Mouse (Mus musculus) cerebellum, adult 9-10 months (tissue): ENCODE measurements at regions not wholly inside any gene's neighbourhood (a gene's known extent, or its start where the extent isn't known, plus 50 kb on each side); places are given as distances from the start of the nearest gene placed in this dataset.
"Not testable (repeated sequence)": the region's sequence is repeated elsewhere in the genome, so short reads cannot be mapped to it uniquely, and the experiment has no call there.

Experiments used
- DNase-seq: peaks from one replicate; pipeline ENCODE4 v3.0.0; 2022

DNA sequence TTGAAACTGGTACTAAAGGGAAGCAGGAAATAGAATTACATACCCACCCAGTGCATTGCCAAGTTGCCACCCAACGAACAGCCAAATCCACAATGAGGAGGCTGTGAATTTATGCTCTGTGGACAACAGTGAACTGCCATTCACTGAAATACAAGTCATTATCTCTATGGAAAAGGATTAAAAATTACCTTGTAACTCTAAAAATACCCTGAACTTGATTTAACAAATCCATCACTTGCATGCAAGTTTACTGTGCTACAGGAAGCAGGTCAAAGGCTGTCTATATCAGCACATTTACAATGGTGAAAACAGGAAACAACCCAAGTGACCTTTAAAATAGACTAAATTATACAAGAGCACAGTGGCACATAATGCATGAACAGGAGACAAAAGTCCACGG lies 202.2 kb upstream of the Sema6d start:
- no peak for DNase-seq

DNA sequence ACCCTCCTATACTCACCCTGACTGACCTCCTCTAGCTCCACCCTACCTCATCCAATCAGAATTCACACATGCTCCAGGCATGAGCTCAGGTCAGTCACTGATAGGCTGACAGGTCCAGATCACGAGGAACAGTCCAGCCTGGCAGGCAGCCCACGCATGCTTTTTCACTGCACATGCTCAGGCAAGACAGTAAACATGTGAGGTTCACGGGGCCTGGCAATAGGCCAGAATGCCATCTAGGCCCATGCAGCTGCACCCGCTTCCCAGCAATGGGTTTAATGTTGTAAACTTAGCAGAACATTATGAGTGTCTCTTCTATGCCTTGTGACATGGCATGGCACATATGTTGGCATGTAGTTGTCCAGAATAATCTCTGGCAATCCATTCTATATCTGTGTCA lies 177.8 kb upstream of the Sema6d start:
- not testable (repeated sequence) for DNase-seq

DNA sequence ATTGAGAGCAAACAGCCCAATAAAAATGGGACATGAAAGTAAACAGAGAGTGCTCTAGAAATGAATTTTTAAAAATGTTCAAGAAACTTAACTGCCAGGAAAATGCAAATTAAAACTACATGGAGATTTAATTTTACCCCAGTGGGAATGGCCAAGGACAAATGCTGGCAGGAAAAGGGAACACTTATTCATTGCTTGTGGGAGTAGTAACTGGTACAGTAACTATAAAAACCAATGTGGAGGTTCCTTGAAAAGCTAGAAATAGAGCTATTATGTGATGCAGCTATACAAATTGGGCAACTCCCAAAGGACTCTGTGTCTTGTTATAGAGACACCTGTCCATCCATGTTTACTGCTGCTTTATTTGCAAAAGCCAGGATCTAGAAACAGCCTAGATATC lies 175.7 kb upstream of the Sema6d start:
- no peak for DNase-seq

DNA sequence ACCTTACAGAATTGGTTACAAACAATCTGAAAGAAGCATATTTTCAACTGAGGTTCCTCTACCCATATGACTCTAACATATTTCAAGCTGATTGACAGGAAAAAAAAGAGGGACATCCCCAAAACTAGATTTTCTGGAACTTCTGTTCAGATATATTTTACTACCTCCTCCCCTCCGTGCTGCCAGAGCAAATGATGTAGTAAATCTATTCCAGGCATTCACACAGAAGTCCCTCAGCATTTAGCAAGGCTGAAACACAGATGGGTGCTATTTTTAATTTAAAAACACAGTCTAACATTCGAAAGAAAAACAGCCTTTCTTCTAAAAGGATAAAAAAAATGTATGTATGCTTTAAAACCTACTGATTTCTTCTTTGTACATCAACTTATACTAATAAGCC lies 169.4 kb upstream of the Sema6d start:
- no peak for DNase-seq

DNA sequence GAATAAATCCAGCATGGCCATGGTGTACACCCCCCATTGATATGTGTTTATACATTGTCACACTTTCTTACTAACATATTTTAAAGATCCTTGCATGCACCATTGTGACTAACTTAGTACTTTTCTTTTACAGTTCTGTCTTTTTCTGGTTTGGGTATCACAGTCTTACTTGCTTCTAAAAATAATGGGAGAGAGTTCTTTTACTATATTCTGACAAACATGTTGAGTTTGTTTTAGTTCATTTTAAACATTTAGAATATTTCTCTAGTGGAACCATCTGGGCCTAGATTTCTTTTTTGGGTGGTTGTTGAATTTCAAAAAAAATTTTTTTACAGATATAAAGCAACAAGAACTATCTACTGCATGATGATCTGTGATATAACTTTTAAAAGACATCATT lies 161.7 kb upstream of the Sema6d start:
- DNase-seq: no peak

DNA sequence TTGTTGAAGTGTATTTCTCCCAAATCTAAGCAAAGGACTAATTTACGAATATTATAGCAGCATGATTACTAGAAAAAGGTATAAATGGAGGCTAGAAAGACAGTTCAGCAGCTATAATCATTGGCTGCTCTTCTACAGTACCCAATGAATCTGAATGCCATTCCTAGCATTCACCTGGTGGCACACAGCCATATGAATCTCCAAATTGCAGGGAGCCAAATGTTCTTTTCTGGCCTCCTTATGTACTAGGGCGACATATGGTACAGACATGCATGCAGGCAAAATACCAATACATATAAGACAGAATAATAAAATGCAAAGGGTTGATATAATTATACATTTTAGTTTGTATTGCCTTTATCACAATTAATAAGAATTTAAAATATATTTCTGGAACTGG lies 152.9 kb upstream of the Sema6d start:
- DNase-seq: peak; percentile 54

DNA sequence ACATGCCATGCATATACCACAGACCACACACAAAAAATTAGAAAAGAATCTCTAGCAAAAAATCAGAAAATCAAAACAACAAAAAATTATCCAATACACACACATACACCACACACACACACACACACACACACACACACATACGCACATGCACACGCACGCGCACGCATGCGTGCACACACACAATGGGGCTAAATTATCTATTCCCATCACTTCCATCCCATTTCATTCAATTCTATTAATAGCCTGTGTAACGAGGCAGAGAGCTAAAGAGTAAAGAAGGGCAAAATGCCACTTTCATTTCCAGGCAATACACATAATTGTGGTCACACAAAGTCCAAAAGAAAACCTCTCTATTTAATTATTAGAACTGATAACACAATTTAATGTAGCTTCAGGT lies 126.2 kb upstream of the Sema6d start:
- no peak for DNase-seq

DNA sequence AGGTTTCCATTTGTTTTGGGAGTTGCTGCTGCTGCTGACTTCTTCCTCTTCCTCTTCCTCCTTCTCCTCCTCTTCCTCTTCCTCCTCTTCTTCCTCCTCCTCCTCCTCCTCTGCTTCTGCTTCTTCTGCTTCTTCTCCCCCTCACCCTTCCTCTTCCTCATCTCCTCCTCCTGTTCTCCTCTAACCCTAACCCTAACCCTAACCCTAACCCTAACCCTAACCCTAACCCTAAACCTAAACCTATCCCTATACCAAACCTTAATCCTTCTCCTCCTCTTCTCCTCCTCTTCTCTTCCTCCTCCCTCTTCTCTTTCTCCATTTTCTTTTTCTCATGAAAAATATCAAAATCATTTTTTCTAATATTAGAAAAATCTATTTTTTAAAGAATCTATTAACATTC lies 86.3 kb upstream of the Sema6d start:
- no peak for DNase-seq

DNA sequence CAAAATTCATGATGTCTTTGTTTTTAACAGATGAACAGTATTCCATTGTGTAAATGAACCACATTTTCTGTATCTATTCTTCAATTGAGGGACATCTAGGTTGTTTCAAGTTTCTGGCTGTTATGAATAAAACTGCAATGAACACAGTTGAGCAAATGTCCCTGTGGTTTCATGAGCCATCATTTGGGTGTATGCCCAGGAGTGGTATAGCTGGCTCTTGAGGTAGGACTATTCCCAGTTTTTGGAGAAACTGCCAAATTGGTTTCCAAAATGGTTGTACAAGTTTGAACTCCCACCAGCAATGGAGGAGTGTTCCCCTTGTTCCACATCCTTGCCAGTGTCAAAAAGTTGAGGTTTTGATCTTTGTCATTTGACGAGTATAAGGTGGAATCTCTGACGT lies 74.2 kb upstream of the Sema6d start:
- no peak for DNase-seq
